Comparison of ENCODE assay signal across 19 mouse cellular contexts in the genomic region with DNA sequence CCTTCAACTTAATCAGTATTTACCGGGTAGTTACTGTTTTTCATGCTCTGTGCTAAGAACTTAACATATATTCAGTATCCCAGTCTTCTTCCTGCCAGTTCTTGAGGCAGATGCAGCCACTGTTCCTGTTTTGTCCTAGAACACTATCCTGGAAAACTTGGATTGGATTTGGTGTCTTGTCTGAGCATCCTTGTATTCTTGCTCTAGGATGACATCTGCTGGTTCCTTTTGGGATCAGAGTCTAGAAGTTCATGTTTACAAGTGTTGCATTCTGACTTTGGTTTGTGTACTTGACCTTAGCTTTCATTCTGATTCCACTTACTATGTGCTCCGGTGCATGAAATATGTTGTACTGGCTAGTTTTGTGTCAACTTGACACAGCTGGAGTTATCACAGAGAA. TPM values are rescaled to one million over a fixed set of nuclear protein-coding genes. Genes with fewer than 3 reads are reported as not detected.
DNase-seq lines count a peak whose midpoint lies in the region; ATAC-seq and TF ChIP-seq lines count a peak whose summit lies in the region.
"Had no signal": no experiment of that assay in that cellular context is flagged by ENCODE, and none has a peak within 500 bp of the region (broad histone marks: within the 10 kb centered on the region; RNA-seq: fewer than 3 reads in every experiment).

No protein-coding gene starts in this region.

- ATAC-seq in heart, embryonic 12.5 days (ENCODE audit: insufficient number of reproducible peaks, low FRiP score), result no peak
- ATAC-seq: intestine, embryonic 16.5 days had no signal

- TF ChIP-seq EP300 in heart, adult 2 months (IDR thresholded peaks at IDR 0.05; ENCODE audit: insufficient read depth, low read depth, low read length), result no peak

- H3K9ac ChIP-seq in heart, adult 2 months (ENCODE audit: low read depth, low read length), result no peak overlapping the region
- H3K9ac ChIP-seq in heart, embryonic 12.5 days, result no peak overlapping the region
- H3K9ac ChIP-seq: lung, embryonic 15.5 days had no signal

- peak; percentile 36 for TF ChIP-seq CTCF in heart, adult 2 months (IDR thresholded peaks at IDR 0.05)

- H3K4me2 ChIP-seq in heart, embryonic 12.5 days, result no peak overlapping the region
- H3K4me2 ChIP-seq: lung, embryonic 15.5 days had no signal

- 58% methylated on average over 2 of the region's 2 CpGs for WGBS in heart, adult 2 months
- WGBS in heart, embryonic 12.5 days, result 52% methylated on average over 2 of the region's 2 CpGs

- DNase-seq in heart, adult 2 months, result no peak
- DNase-seq in left cerebral cortex, postnatal 25 days (ENCODE audit: low spot score in 2 of 2), result peak; percentile 3 to 24
- DNase-seq in left cerebral cortex, postnatal 4 days, result no peak
- DNase-seq in ES-CJ7 (ENCODE audit: low read depth, low spot score) (peak; percentile 14), adipocyte (ENCODE audit: low spot score) (peak; percentile 3)
- DNase-seq in layer of hippocampus, adult 9-10 months (ENCODE audit: low spot score), result no peak

- no peaks in the 10 kb centered on the region for H3K36me3 ChIP-seq in heart, adult 2 months (ENCODE audit: control insufficient read depth, insufficient read depth, low read length)
- no peaks in the 10 kb centered on the region for H3K36me3 ChIP-seq in heart, embryonic 12.5 days
- H3K36me3 ChIP-seq: hindbrain, embryonic 10.5 days; lung, embryonic 15.5 days had no signal

- H3K27ac ChIP-seq in heart, adult 2 months, result no peak overlapping the region
- no peak overlapping the region for H3K27ac ChIP-seq in heart, embryonic 12.5 days (ENCODE audit: poor library complexity, severe bottlenecking)
- H3K27ac ChIP-seq: hindbrain, embryonic 10.5 days; lung, embryonic 15.5 days had no signal

- H3K27me3 ChIP-seq in heart, adult 2 months (ENCODE audit: control insufficient read depth, insufficient read depth, low read length), result no peaks in the 10 kb centered on the region
- H3K27me3 ChIP-seq in heart, embryonic 12.5 days (replicated peaks), result no peaks in the 10 kb centered on the region
- H3K27me3 ChIP-seq: CH12.LX; lung, embryonic 15.5 days had no signal

- TF ChIP-seq POLR2A in heart, adult 2 months (IDR thresholded peaks at IDR 0.05; ENCODE audit: insufficient read depth, low read depth, low read length), result no peak

- H3K4me3 ChIP-seq in heart, adult 2 months, result no peak overlapping the region
- no peak overlapping the region for H3K4me3 ChIP-seq in heart, embryonic 12.5 days
- H3K4me3 ChIP-seq: erythroblast, embryonic 14.5 days; hindbrain, embryonic 10.5 days; lung, embryonic 15.5 days; megakaryocyte, embryonic 14.5 days had no signal

- no peaks in the 10 kb centered on the region for H3K4me1 ChIP-seq in heart, adult 2 months (ENCODE audit: control insufficient read depth, insufficient read depth, low read length)
- H3K4me1 ChIP-seq in heart, embryonic 12.5 days (replicated peaks), result no peaks in the 10 kb centered on the region
- H3K4me1 ChIP-seq: hindbrain, embryonic 10.5 days; lung, embryonic 15.5 days; megakaryocyte, embryonic 14.5 days had no signal

- H3K9me3 ChIP-seq in heart, embryonic 12.5 days (replicated peaks), result no peaks in the 10 kb centered on the region
- H3K9me3 ChIP-seq: hindbrain, embryonic 10.5 days; lung, embryonic 15.5 days; megakaryocyte, embryonic 14.5 days had no signal

- intact Hi-C loops in heart, adult 2 months (cut with DNase I), result no loop called here
- intact Hi-C loops in left cerebral cortex, postnatal 25 days (cut with DNase I), result no loop called here
- intact Hi-C loops in left cerebral cortex, postnatal 4 days (cut with DNase I), result no loop called here

- H3K79me2 ChIP-seq in heart, adult 2 months (replicated peaks; ENCODE audit: control insufficient read depth, insufficient read depth, low read length), result no peaks in the 10 kb centered on the region

RNA-seq across cellular contexts. Expression of a gene that starts 55.4 kb away (rescaled TPM):
- total RNA-seq in heart, adult 2 months (2021), result not detected
- not detected in 2 replicates for polyA plus RNA-seq in heart, adult 2 months (2012; rRNA removed)
- not detected in 2 replicates for polyA plus RNA-seq in heart, embryonic 12.5 days (2016; fragmentation: Nextera tagmentation; extraction: Ambion mirVana)
- total RNA-seq in left cerebral cortex, postnatal 25 days (2021), result not detected
- not detected for total RNA-seq in left cerebral cortex, postnatal 4 days (2021)
- total RNA-seq: CH12.LX; gastrocnemius, postnatal 4 days; layer of hippocampus, adult 18-20 months; neutrophil, adult 5-6 weeks had no signal
- polyA plus RNA-seq: erythroblast, embryonic 14.5 days; heart, embryonic 14.5 days; hindbrain, embryonic 10.5 days; intestine, embryonic 16.5 days; limb, embryonic 14.5 days; lung, embryonic 15.5 days; spleen, adult 2 months had no signal

Comparison
In these comparisons a context has a peak if more than half of its experiments do, and no peak if none do; other contexts are left out.
1. DNase-seq: peak in left cerebral cortex, postnatal 25 days (2 of 2), ES-CJ7 (single experiment) and adipocyte (single experiment); none in heart, adult 2 months (0 of 2), left cerebral cortex, postnatal 4 days (single experiment) and layer of hippocampus, adult 9-10 months (single experiment).